Mouse (Mus musculus) spleen, adult 12 weeks (tissue): ENCODE measurements around the gene Olfr763.
"Not testable (repeated sequence)": the region's sequence is repeated elsewhere in the genome, so short reads cannot be mapped to it uniquely, and the experiment has no call there.

Experiments used
- DNase-seq: peaks from one replicate; pipeline ENCODE4 v3.0.0; 2022; ENCODE audit warnings: low spot score

Olfr763 gene

DNA sequence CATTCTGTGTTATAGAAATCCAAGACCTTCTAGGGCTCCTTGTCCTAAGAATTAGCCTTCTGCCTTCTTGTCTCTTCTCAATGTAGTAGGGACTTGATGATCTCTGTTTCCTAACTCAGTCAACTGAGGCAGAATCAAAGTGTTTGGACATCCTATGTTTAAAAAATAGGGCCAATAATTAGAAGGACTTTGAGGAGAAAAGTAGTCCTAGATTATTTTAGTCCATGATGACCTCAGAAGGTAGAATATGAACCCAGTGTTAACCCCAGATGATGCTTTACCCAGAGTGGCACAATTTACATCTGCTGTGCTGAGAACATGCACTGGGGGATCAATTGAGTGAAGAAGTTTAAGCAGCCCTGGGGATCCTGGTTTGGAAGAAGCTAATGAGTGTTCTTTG lies 39.3 kb downstream of the Olfr763 start, which contains the start of gene Olfr765:
TSS of gene Olfr765 (minus strand) at position 101 of the 400 bp plus-strand sequence.
- DNase-seq = not testable (repeated sequence)
